Mouse (Mus musculus) liver, embryonic 11.5 days (tissue): ENCODE data around the gene Fyttd1. TPM values are rescaled to one million over a fixed set of nuclear protein-coding genes. Genes with fewer than 3 reads are reported as not detected.
"Not testable (repeated sequence)": the region's sequence is repeated elsewhere in the genome, so short reads cannot be mapped to it uniquely, and the experiment has no call there.

Experiments
- ATAC-seq: fragments of 200-750 bp; cut with Nextera tagmentation; replicated peaks from 2 replicates; pipeline ENCODE4 v1.8.0; 2017; ENCODE audit warnings: moderate number of reproducible peaks, mild to moderate bottlenecking, moderate TSS enrichment, moderate library complexity; ENCODE audit not compliant: low FRiP score
- DNase-seq: peaks from one replicate; pipeline ENCODE4 v3.0.0-alpha.2; 2017; ENCODE audit warnings: low spot score
- H3K27ac ChIP-seq: fragments of 300-500 bp; sonication (generic); 2 replicates; pipeline ENCODE4 v1.5.1; 2014; ENCODE audit warnings: mild to moderate bottlenecking, low read depth, low read length, control low read depth
- H3K27me3 ChIP-seq: fragments of 300-500 bp; sonication (generic); replicated peaks from 2 replicates; pipeline ENCODE4 v1.6.1; 2014; ENCODE audit warnings: low read length, mixed read lengths; ENCODE audit not compliant: control insufficient read depth, insufficient read depth
- H3K36me3 ChIP-seq: fragments of 300-500 bp; sonication (generic); 2 replicates; pipeline ENCODE4 v1.6.1; 2014; ENCODE audit warnings: mild to moderate bottlenecking, low read length, moderate library complexity, mixed read lengths; ENCODE audit not compliant: control insufficient read depth, insufficient read depth
- H3K4me1 ChIP-seq: fragments of 300-500 bp; sonication (generic); replicated peaks from 2 replicates; pipeline ENCODE4 v1.6.1; 2014; ENCODE audit warnings: low read length, mixed read lengths; ENCODE audit not compliant: control insufficient read depth, insufficient read depth
- H3K4me2 ChIP-seq: fragments of 300-500 bp; sonication (generic); 2 replicates; pipeline ENCODE4 v1.6.1; 2014; ENCODE audit warnings: mild to moderate bottlenecking, control low read depth, moderate library complexity
- H3K4me3 ChIP-seq: fragments of 300-500 bp; sonication (generic); 2 replicates; pipeline ENCODE4 v1.5.1; 2014; ENCODE audit warnings: low read depth, low read length, control low read depth
- H3K9ac ChIP-seq: fragments of 300-500 bp; sonication (generic); 2 replicates; pipeline ENCODE4 v1.6.1; 2014; ENCODE audit warnings: low read depth, low read length, control low read depth
- H3K9me3 ChIP-seq: fragments of 300-500 bp; sonication (generic); 2 replicates; pipeline ENCODE4 v1.6.1; 2016; ENCODE audit warnings: low read length, inconsistent platforms, mixed read lengths; ENCODE audit not compliant: control insufficient read depth
- WGBS: fragments of 180-500 bp; shearing (Covaris S2); extraction: QIAGEN DNeasy Blood & Tissue Kit; methylation state at CpG from one replicate; pipeline ENCODE4 v1.1.7; 2014; 5-methylcytosine and 5-hydroxymethylcytosine counted together
- polyA plus RNA-seq: library from polyadenylated mRNA; unstranded; fragments of >200 nt; fragmentation: Nextera tagmentation; extraction: Ambion mirVana; gene quantifications from 2 replicates; pipeline ENCODE4 v1.2.1, GENCODE M21; 2014

The Fyttd1 gene
- polyA plus RNA-seq, 1 experiment from 2014 or later = 79.9 TPM

GRCm38 (mm10) chr16:32901360-32902050 is 24.2 kb downstream of the Fyttd1 start:
- Histone ChIP-seq H3K27me3 (no peaks in the 10 kb centered on the region), H3K27ac (no peak overlapping the region), H3K36me3 (peaks cover 9% of the 10 kb centered on the region), H3K9ac (no peak overlapping the region), H3K4me1 (no peaks in the 10 kb centered on the region), H3K4me3 (no peak overlapping the region), H3K4me2 (no peak overlapping the region), H3K9me3 (no peaks in the 10 kb centered on the region)
- ATAC-seq (no peak), DNase-seq (no peak)
- 83% methylated on average over 2 of the region's 2 CpGs for WGBS

DNA sequence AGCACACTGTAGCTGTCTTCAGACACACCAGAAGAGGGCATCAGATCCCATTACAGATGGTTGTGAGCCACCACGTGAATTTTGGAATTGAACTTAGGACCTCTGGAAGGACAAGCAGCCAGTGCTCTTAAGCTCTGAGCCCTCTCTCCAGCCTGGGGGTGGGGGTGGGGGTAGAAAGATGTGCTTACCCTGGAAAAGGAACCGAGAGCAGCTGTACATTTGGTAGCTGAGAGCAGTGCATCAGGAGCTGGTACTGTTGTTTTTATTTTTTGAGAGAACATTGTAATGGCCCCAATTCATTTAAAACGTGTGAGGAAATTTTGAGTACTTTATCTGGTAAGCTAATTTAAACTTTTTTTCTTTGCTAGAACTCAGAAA is 24.7 kb downstream of the Fyttd1 start:
- Histone ChIP-seq H3K27ac (no peak overlapping the region), H3K4me2 (no peak overlapping the region), H3K36me3 (peaks cover 11% of the 10 kb centered on the region), H3K9ac (no peak overlapping the region), H3K4me1 (no peaks in the 10 kb centered on the region), H3K9me3 (no peaks in the 10 kb centered on the region), H3K27me3 (no peaks in the 10 kb centered on the region), H3K4me3 (no peak overlapping the region)
- ATAC-seq (no peak), DNase-seq (no peak)
- WGBS = 66% methylated on average over 3 of the region's 3 CpGs

DNA sequence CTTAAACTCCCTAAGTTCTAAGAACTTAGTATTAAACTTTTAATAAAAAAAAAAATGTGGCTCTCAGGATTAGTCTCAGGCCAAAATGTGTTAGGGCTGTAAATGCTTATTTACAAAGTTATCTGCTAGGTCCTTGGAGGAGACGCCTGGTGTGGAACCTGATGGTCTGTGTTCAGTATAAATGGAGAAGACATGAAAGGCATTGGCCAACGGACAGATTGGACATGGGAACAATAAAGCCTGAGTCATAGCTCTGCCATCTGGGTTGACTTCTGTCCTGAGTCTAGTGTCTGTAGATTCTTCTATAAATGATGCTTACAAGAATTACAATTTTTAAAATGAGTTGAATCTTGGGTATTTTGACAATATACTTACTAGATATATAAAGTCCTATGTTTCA is 28.9 kb downstream of the Fyttd1 start:
- Histone ChIP-seq H3K4me3 (no peak overlapping the region), H3K27ac (no peak overlapping the region), H3K9me3 (no peaks in the 10 kb centered on the region), H3K9ac (no peak overlapping the region), H3K27me3 (no peaks in the 10 kb centered on the region), H3K4me2 (no peak overlapping the region), H3K36me3 (peaks cover 6% of the 10 kb centered on the region; the same call in 1 of the 2 replicates), H3K4me1 (no peaks in the 10 kb centered on the region)
- ATAC-seq (no peak), DNase-seq (no peak)
- WGBS = 89% methylated on average over 2 of the region's 2 CpGs

DNA sequence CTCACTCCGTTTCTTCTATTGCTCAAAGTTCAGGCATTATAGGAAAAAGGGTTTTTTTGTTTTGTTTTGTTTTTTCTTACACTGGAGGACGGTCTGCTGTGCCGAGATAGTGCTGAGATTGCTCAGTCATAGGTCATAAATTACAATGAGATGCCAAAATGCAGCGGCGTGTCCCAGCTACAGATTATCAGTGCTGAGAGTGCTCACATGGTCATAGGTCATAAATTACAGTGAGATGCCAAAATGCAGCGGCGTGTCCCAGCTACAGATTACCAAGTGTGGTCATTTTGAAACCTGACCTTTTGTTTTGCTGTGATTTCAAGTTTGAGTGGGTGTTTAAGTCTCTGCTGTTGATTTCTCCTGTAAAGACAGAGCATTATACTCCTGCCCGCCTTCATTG is 29.4 kb downstream of the Fyttd1 start:
- no peak for DNase-seq
- no peaks in the 10 kb centered on the region for H3K9me3 ChIP-seq
- ATAC-seq = no peak
- no peak overlapping the region for H3K27ac ChIP-seq
- H3K4me1 ChIP-seq = no peaks in the 10 kb centered on the region
- no peak overlapping the region for H3K4me3 ChIP-seq
- 76% methylated on average over 8 of the region's 8 CpGs for WGBS
- no peak overlapping the region for H3K9ac ChIP-seq
- H3K27me3 ChIP-seq = no peaks in the 10 kb centered on the region
- peaks cover 6% of the 10 kb centered on the region; the same call in 1 of the 2 replicates for H3K36me3 ChIP-seq
- no peak overlapping the region for H3K4me2 ChIP-seq

- no peak for DNase-seq
- Histone ChIP-seq H3K36me3 (no peaks in the 10 kb centered on the region), H3K27me3 (no peaks in the 10 kb centered on the region), H3K4me2 (peak overlapping the region; percentile 90), H3K9me3 (no peaks in the 10 kb centered on the region), H3K4me3 (peak overlapping the region; percentile 98), H3K4me1 (peaks cover 3% of the 10 kb centered on the region), H3K9ac (no peak overlapping the region), H3K27ac (no peak overlapping the region)
- WGBS = 57% methylated on average over 7 of the region's 7 CpGs
- ATAC-seq = no peak
Measured at GRCm38 (mm10) chr16:32913212-32913611, 35.9 kb downstream of the Fyttd1 start.

GRCm38 (mm10) chr16:32913937-32914881 is 36.9 kb downstream of the Fyttd1 start, which contains the start of gene Lrch3:
TSS of gene Lrch3 (plus strand) at chr16:32914100.
- peak; percentile 91 for ATAC-seq
- under 1% methylated on average over 83 of the region's 85 CpGs for WGBS
- Histone ChIP-seq H3K4me1 (peaks cover 3% of the 10 kb centered on the region), H3K9ac (peak within 1 kb of the TSS; percentile 96), H3K4me2 (peak within 1 kb of the TSS; percentile 90), H3K27ac (peak within 1 kb of the TSS; percentile 71), H3K9me3 (no peaks in the 10 kb centered on the region), H3K4me3 (peak within 1 kb of the TSS; percentile 98), H3K36me3 (no peaks in the 10 kb centered on the region), H3K27me3 (no peaks in the 10 kb centered on the region)
- peak; percentile 98 for DNase-seq

DNA sequence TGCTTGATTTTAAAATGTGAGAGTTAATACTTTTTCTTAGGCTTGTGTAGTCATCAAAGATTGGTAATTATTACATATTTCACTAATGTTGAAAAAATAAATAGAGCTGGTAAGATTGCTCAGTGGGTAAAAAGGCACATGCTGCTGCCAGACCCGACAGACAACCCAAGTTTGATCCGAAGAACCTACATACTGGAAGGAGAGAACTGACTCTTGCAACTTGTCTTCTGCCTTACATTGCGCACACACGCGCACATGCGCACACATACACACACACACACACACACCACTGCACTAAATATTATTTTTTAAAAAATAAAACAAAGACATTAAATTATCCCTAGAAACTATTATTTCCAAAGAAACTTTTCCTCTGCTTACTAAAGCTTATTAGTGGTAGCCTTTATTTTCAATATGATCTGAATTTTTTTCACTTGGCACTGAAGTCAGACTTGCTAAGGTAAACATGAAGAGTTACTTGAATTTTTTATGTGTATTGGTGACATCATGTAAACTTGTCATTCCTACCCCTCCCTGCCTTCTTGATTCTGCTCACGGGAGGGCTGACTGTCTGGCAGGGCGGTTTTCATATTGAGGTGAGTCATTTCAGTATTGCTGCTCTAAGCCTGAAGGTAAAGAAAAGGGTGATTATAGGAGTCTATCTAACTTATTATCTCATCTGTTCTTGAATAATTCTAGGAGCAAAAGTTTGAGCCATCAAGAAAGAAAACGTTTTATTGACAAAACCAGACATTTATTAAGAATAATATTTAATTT is 38.2 kb downstream of the Fyttd1 start:
- DNase-seq (no peak), ATAC-seq (no peak)
- Histone ChIP-seq H3K4me2 (peak overlapping the region; percentile 90), H3K36me3 (no peaks in the 10 kb centered on the region), H3K4me3 (peak overlapping the region; percentile 98), H3K9me3 (no peaks in the 10 kb centered on the region), H3K27ac (no peak overlapping the region), H3K27me3 (no peaks in the 10 kb centered on the region), H3K4me1 (peaks cover 3% of the 10 kb centered on the region), H3K9ac (no peak overlapping the region)
- WGBS = 71% methylated on average over 9 of the region's 9 CpGs

GRCm38 (mm10) chr16:32926629-32927028 is 49.3 kb downstream of the Fyttd1 start:
- H3K9me3 ChIP-seq, H3K4me3 ChIP-seq, H3K4me1 ChIP-seq, H3K27me3 ChIP-seq, DNase-seq, H3K4me2 ChIP-seq, H3K9ac ChIP-seq, H3K36me3 ChIP-seq, ATAC-seq, H3K27ac ChIP-seq: not testable (repeated sequence)
- 89% methylated on average over 9 of the region's 9 CpGs for WGBS
